8 mouse cellular contexts compared by ENCODE assay signal in the genomic region with DNA sequence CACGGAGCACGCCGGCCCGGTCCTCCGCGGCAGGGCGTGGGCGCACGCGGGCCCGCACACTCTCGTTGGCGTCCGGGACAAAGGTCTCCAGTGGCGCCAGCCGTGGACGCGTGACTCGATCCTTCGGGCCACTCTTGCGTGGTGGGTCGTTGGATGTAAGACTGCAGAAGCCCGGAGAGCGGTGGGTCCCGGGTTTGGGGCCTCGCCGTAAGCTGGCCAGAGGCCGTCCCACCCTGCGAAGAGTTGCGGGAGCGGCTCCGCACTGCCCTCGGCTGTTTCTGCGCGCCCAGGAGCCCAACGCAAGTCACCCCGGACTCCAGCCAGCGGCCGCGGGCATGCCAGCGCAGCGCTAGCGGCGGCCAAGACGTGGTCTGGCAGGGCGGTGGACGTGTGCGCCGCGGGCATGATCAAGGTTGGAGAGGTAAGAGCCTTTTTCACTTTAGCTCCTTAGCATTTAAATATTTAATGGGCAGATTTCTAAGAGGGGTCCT.
DNase-seq lines count a peak whose midpoint lies in the region; ATAC-seq and TF ChIP-seq lines count a peak whose summit lies in the region.

No protein-coding gene starts in this region.

- DNase-seq in kidney, adult 18-20 months: peak; percentile 70
- no peak for DNase-seq in kidney, adult 9 months
- DNase-seq in NIH3T3 (ENCODE audit: low read depth): peak; percentile 67
- no peak for DNase-seq in hindbrain, postnatal 0 days (ENCODE audit: low spot score)
- DNase-seq in natural killer cell, adult 2 months (ENCODE audit: low spot score in 2 of 2): no peak

- peak; percentile 45; the same call in 1 of the 2 replicates for ATAC-seq in erythroid progenitor cell, adult 5-6 weeks (replicated peaks; ENCODE audit: low FRiP score, poor library complexity, severe bottlenecking)
- ATAC-seq in hindbrain, postnatal 0 days: no peak
- no peak for ATAC-seq in inflammation-experienced regulatory T-cells, adult 6 months

- TF ChIP-seq CTCF in hindbrain, postnatal 0 days (IDR thresholded peaks at IDR 0.05; ENCODE audit: low read depth): no peak

- peaks cover 25% of the 10 kb centered on the region; the same call in 1 of the 2 replicates for H3K4me1 ChIP-seq in hindbrain, postnatal 0 days (ENCODE audit: insufficient read depth, low read length)
- H3K4me1 ChIP-seq in megakaryocyte, embryonic 14.5 days: peaks cover 32% of the 10 kb centered on the region

- H3K27ac ChIP-seq in hindbrain, postnatal 0 days: peak overlapping the region; percentile 100

- peak overlapping the region; percentile 96 for H3K9ac ChIP-seq in hindbrain, postnatal 0 days (replicated peaks; ENCODE audit: low read length)

- H3K4me3 ChIP-seq in hindbrain, postnatal 0 days (ENCODE audit: low read length): peak overlapping the region; percentile 94
- peak overlapping the region; percentile 90 for H3K4me3 ChIP-seq in megakaryocyte, embryonic 14.5 days (replicated peaks)

- WGBS in hindbrain, postnatal 0 days: 3% methylated on average over 50 of the region's 50 CpGs

- H3K36me3 ChIP-seq in hindbrain, postnatal 0 days (ENCODE audit: insufficient read depth, low read length): no peaks in the 10 kb centered on the region
- H3K36me3 ChIP-seq in megakaryocyte, embryonic 14.5 days (replicated peaks; ENCODE audit: low read length): no peaks in the 10 kb centered on the region

- H3K4me2 ChIP-seq in hindbrain, postnatal 0 days (ENCODE audit: low read depth, low read length): peak overlapping the region; percentile 74

- no peaks in the 10 kb centered on the region for H3K27me3 ChIP-seq in hindbrain, postnatal 0 days (ENCODE audit: insufficient read depth, low read length)
- peaks cover 82% of the 10 kb centered on the region for H3K27me3 ChIP-seq in megakaryocyte, embryonic 14.5 days (replicated peaks)

- H3K9me3 ChIP-seq in hindbrain, postnatal 0 days (ENCODE audit: low read length): no peaks in the 10 kb centered on the region
- no peaks in the 10 kb centered on the region for H3K9me3 ChIP-seq in megakaryocyte, embryonic 14.5 days

Comparison
In these comparisons a context has a peak if more than half of its experiments do, and no peak if none do; other contexts are left out.
1. DNase-seq: peak in kidney, adult 18-20 months (single experiment) and NIH3T3 (single experiment); none in kidney, adult 9 months (single experiment), hindbrain, postnatal 0 days (single experiment) and natural killer cell, adult 2 months (0 of 2).